32 mouse cellular contexts compared by ENCODE assay signal in genomic region chr6:65034661-65035060, GRCm38 (mm10).
"Had no signal": no experiment of that assay in that cellular context is flagged by ENCODE, and none has a peak within 500 bp of the region (broad histone marks: within the 10 kb centered on the region; RNA-seq: fewer than 3 reads in every experiment).

No protein-coding gene starts in this region.

- H3K4me3 ChIP-seq: heart, embryonic 12.5 days; heart, embryonic 13.5 days; heart, embryonic 15.5 days; hindbrain, embryonic 10.5 days; hindbrain, embryonic 12.5 days; hindbrain, embryonic 13.5 days; hindbrain, embryonic 15.5 days; intestine, embryonic 15.5 days; kidney, embryonic 15.5 days; layer of hippocampus, adult 2 months; left cerebral cortex, adult 2 months had no signal

- H3K9ac ChIP-seq: heart, embryonic 12.5 days; heart, embryonic 13.5 days; heart, embryonic 15.5 days; hindbrain, embryonic 12.5 days; hindbrain, embryonic 13.5 days; hindbrain, embryonic 14.5 days; hindbrain, embryonic 15.5 days; intestine, embryonic 15.5 days; kidney, embryonic 15.5 days had no signal

- H3K4me1 ChIP-seq: heart, embryonic 12.5 days; heart, embryonic 13.5 days; heart, embryonic 15.5 days; hindbrain, embryonic 10.5 days; hindbrain, embryonic 12.5 days; hindbrain, embryonic 13.5 days; hindbrain, embryonic 15.5 days; intestine, embryonic 15.5 days; kidney, embryonic 15.5 days had no signal

- H3K9me3 ChIP-seq: heart, embryonic 13.5 days; heart, embryonic 15.5 days; hindbrain, embryonic 10.5 days; hindbrain, embryonic 13.5 days; hindbrain, embryonic 15.5 days; intestine, embryonic 15.5 days; kidney, embryonic 15.5 days had no signal

- ATAC-seq: hindbrain, embryonic 16.5 days; hindbrain, postnatal 0 days; inflammation-experienced regulatory T-cells, adult 6 months; intestine, embryonic 15.5 days; intestine, postnatal 0 days had no signal

- H3K27me3 ChIP-seq: heart, embryonic 12.5 days; heart, embryonic 13.5 days; heart, embryonic 15.5 days; hindbrain, embryonic 12.5 days; hindbrain, embryonic 13.5 days; hindbrain, embryonic 15.5 days; intestine, embryonic 15.5 days; kidney, embryonic 15.5 days had no signal

- H3K36me3 ChIP-seq: heart, embryonic 12.5 days; heart, embryonic 13.5 days; heart, embryonic 15.5 days; hindbrain, embryonic 10.5 days; hindbrain, embryonic 12.5 days; hindbrain, embryonic 13.5 days; hindbrain, embryonic 15.5 days; intestine, embryonic 15.5 days; kidney, embryonic 15.5 days had no signal

- H3K27ac ChIP-seq: heart, embryonic 13.5 days; heart, embryonic 15.5 days; hindbrain, embryonic 10.5 days; hindbrain, embryonic 12.5 days; hindbrain, embryonic 13.5 days; hindbrain, embryonic 14.5 days; hindbrain, embryonic 15.5 days; hindbrain, postnatal 0 days; intestine, embryonic 15.5 days; kidney, embryonic 15.5 days; kidney, postnatal 0 days; layer of hippocampus, adult 2 months; left cerebral cortex, adult 2 months had no signal

- DNase-seq: heart, postnatal 14 days; heart, postnatal 36 days; heart, postnatal 4 days; kidney, adult 11 months; kidney, adult 18-20 months; kidney, adult 2 months; kidney, adult 8-10 months; kidney, adult 9 months; kidney, postnatal 10 days; kidney, postnatal 14 days; kidney, postnatal 25 days; kidney, postnatal 36 days; kidney, postnatal 4 days; layer of hippocampus, adult 9-11 months; layer of hippocampus, postnatal 36 days had no signal

- H3K4me2 ChIP-seq: heart, embryonic 12.5 days; heart, embryonic 13.5 days; heart, embryonic 15.5 days; hindbrain, embryonic 12.5 days; hindbrain, embryonic 13.5 days; hindbrain, embryonic 14.5 days; hindbrain, embryonic 15.5 days; intestine, embryonic 15.5 days; kidney, embryonic 15.5 days had no signal
